Mouse (Mus musculus) heart, adult 2 months (tissue): ENCODE data around the gene Cldn19. TPM values are rescaled to one million over a fixed set of nuclear protein-coding genes. Genes with fewer than 3 reads are reported as not detected.

Source experiments
- DNase-seq, 2 experiments: peaks; one replicate each; pipeline ENCODE4 v3.0.0; 2021
- H3K27ac ChIP-seq: fragments of 200-600 bp; 2 replicates; pipeline ENCODE4 v1.8.1; 2022
- H3K27me3 ChIP-seq: fragments of 200-500 bp; 2 replicates; pipeline ENCODE4 v1.6.1; 2012; ENCODE audit warnings: mild to moderate bottlenecking, low read length, inconsistent platforms, mixed read lengths; ENCODE audit not compliant: control insufficient read depth, insufficient read depth
- H3K36me3 ChIP-seq: fragments of 200-500 bp; 2 replicates; pipeline ENCODE4 v1.6.1; 2012; ENCODE audit warnings: low read length, inconsistent platforms; ENCODE audit not compliant: control insufficient read depth, insufficient read depth
- H3K4me1 ChIP-seq: fragments of 200-500 bp; 2 replicates; pipeline ENCODE4 v1.6.1; 2011; ENCODE audit warnings: low read length; ENCODE audit not compliant: control insufficient read depth, insufficient read depth
- H3K4me3 ChIP-seq: fragments of 200-600 bp; 2 replicates; pipeline ENCODE4 v1.8.1; 2022
- H3K79me2 ChIP-seq: fragments of 200-500 bp; replicated peaks from 2 replicates; pipeline ENCODE4 v1.6.1; 2012; ENCODE audit warnings: mild to moderate bottlenecking, inconsistent platforms, low read length, moderate library complexity, mixed read lengths; ENCODE audit not compliant: control insufficient read depth, insufficient read depth
- H3K9ac ChIP-seq: fragments of 200-500 bp; 2 replicates; pipeline ENCODE4 v1.6.1; 2012; ENCODE audit warnings: low read depth, mild to moderate bottlenecking, control low read depth, inconsistent platforms, low read length, mixed read lengths
- CTCF ChIP-seq: fragments of 200-600 bp; IDR thresholded peaks from 2 replicates; pipeline ENCODE4 v1.8.1; 2022; ENCODE audit warnings: antibody characterized with exemption, mild to moderate bottlenecking, moderate library complexity
- EP300 ChIP-seq: fragments of 200-500 bp; IDR thresholded peaks from 2 replicates; pipeline ENCODE4 v1.6.1; 2011; ENCODE audit warnings: low read depth, low read length, control low read depth; ENCODE audit not compliant: insufficient read depth
- POLR2A ChIP-seq: fragments of 200-500 bp; IDR thresholded peaks from 2 replicates; pipeline ENCODE4 v1.6.1; 2011; ENCODE audit warnings: mild to moderate bottlenecking, low read depth, low read length, control low read depth; ENCODE audit not compliant: insufficient read depth
- WGBS: fragments of 180-500 bp; shearing (Covaris S2); methylation state at CpG from one replicate; pipeline ENCODE4 v1.1.7; 2018; 5-methylcytosine and 5-hydroxymethylcytosine counted together
- intact Hi-C: fragments of 180-260 bp; cut with DNase I; formaldehyde crosslinking; loops from one replicate; pipeline ENCODE4 v1.15.1; 2025
- polyA plus RNA-seq: library from polyadenylated mRNA; depleted of rRNA; stranded (reverse); fragments of >200 nt; gene quantifications from 2 replicates; pipeline ENCODE4 v1.2.3, GENCODE M21; 2012
- total RNA-seq, 2 experiments: library from RNA; stranded (reverse); gene quantifications; 2 replicates each; pipeline ENCODE4 v1.2.3; 2021

The Cldn19 gene
- total and polyA plus RNA-seq, 3 experiments, result 0.37 TPM; not detected in 2

DNA sequence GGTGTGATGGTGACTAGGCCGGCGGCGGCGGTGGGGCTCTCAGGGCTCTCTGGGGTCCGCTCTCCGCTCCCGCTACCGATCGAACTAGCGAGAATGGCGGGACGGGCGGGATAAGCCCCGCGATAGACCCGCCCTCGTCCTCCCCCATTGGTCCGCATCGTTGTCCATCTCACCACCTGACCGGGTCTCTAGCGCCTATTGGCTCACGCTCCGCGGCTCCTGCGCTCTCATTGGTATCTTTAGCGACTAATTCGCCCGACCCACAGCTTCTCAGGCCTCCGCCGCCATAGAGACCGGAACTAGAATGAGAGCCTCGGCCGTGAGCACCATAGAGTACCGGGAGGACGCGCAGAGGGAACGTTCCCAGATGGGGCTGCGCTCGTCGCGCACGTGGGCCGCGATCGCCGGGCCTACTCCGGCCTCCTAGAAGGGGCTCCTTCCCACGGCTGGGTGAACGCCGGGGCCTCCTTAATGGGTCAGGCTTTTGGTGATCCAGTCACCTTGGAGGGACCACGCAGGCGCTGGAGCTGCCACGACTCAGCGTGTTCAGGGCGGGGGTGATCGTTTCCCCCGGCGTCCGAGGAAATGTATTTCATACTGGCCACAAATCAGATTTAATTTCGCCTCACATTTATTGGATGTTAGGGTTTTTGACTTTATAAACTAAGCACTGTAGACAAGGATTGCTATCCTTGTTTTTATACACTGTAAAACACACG, 39.4 kb downstream of the Cldn19 start, which contains the start of gene Ybx1:
TSS of gene Ybx1 (minus strand) at position 190 of the 719 bp plus-strand sequence.
- Histone ChIP-seq H3K79me2 (peaks cover 15% of the 10 kb centered on the region), H3K27me3 (no peaks in the 10 kb centered on the region), H3K9ac (peak within 1 kb of the TSS; percentile 88), H3K4me3 (peak within 1 kb of the TSS; percentile 64), H3K4me1 (peaks cover 5% of the 10 kb centered on the region), H3K27ac (peak within 1 kb of the TSS; percentile 92), H3K36me3 (peaks cover 20% of the 10 kb centered on the region)
- TF ChIP-seq CTCF, result no peak
- TF ChIP-seq POLR2A, result peak; percentile 57; the same call in 1 of the 2 replicates
- TF ChIP-seq EP300, result no peak
- under 1% methylated on average over 61 of the region's 61 CpGs for WGBS
- intact Hi-C loops, result loop anchor here (2.0 kb wide), 2 partner anchors 26 to 48 kb away; partner anchors contain the start of gene Ppih
- peak; percentile 99 to 100 for DNase-seq

DNA sequence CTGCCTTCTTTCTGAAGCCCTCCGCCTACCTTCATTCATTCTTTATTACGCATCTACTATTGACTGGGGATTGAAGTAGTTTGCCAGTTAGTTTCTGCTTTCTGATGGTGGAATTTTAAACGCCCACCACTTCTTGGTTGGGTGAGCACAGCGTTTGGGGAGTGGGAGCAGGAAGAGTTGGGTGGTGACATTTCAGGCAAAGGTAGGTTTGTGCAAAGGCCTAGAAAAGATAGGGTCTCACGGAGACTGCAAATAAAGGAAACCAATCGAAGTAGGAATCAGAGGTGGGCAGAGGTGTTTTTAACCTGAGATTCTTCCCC, 39.9 kb downstream of the Cldn19 start:
- WGBS, result 11% methylated on average over 6 of the region's 6 CpGs
- TF ChIP-seq POLR2A, result no peak
- no peak for TF ChIP-seq EP300
- no peak for TF ChIP-seq CTCF
- no peaks in the 10 kb centered on the region for H3K27me3 ChIP-seq
- peaks cover 13% of the 10 kb centered on the region for H3K79me2 ChIP-seq
- peaks cover 5% of the 10 kb centered on the region for H3K4me1 ChIP-seq
- DNase-seq, result no peak
- H3K36me3 ChIP-seq, result peaks cover 16% of the 10 kb centered on the region
- intact Hi-C loops, result loop anchor here (2.0 kb wide), 2 partner anchors 26 to 48 kb away; partner anchors contain the start of gene Ppih
- H3K9ac ChIP-seq, result peak overlapping the region; percentile 84
- peak overlapping the region; percentile 64 for H3K4me3 ChIP-seq
- H3K27ac ChIP-seq, result peak overlapping the region; percentile 92

DNA sequence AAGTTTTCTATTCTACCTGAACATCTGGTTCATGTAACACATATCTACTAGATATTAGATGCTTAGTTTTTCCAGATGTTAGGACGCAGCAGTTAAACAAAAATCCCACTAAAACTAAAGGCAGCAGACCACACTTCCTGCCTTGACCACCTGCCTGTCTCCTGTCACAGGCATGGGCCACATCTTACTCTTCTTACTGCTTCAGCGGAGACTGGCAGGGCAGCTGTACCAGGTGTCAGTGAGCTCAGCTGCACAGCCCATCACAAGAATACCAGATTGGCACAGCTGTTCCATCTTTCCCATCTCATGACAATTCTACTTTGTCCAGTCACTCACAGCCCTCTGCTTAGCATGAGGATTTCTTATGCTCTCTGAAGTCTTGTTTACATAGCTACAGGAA, 42.1 kb downstream of the Cldn19 start:
- H3K9ac ChIP-seq, result no peak overlapping the region
- H3K4me3 ChIP-seq, result no peak overlapping the region
- intact Hi-C loops, result no loop called here
- no peaks in the 10 kb centered on the region for H3K27me3 ChIP-seq
- DNase-seq, result no peak
- H3K4me1 ChIP-seq, result peaks cover 3% of the 10 kb centered on the region; the same call in 1 of the 2 replicates
- no peak overlapping the region for H3K27ac ChIP-seq
- TF ChIP-seq POLR2A (no peak), EP300 (no peak), CTCF (no peak)
- H3K79me2 ChIP-seq, result peaks cover 7% of the 10 kb centered on the region; the same call in 1 of the 2 replicates
- WGBS, result 66% methylated on average over 2 of the region's 2 CpGs
- H3K36me3 ChIP-seq, result peaks cover 3% of the 10 kb centered on the region; the same call in 1 of the 2 replicates

- H3K9ac ChIP-seq, result no peak overlapping the region
- H3K4me1 ChIP-seq, result no peaks in the 10 kb centered on the region
- no peaks in the 10 kb centered on the region for H3K36me3 ChIP-seq
- no peaks in the 10 kb centered on the region for H3K79me2 ChIP-seq
- no peak for DNase-seq
- TF ChIP-seq POLR2A (no peak), EP300 (no peak), CTCF (no peak)
- intact Hi-C loops, result no loop called here
- H3K27me3 ChIP-seq, result no peaks in the 10 kb centered on the region
- no peak overlapping the region for H3K4me3 ChIP-seq
- 87% methylated on average over 3 of the region's 3 CpGs for WGBS
- H3K27ac ChIP-seq, result no peak overlapping the region
These were observed 45.5 kb downstream of the Cldn19 start for GRCm38 (mm10) chr4:119300761-119301160.

DNA sequence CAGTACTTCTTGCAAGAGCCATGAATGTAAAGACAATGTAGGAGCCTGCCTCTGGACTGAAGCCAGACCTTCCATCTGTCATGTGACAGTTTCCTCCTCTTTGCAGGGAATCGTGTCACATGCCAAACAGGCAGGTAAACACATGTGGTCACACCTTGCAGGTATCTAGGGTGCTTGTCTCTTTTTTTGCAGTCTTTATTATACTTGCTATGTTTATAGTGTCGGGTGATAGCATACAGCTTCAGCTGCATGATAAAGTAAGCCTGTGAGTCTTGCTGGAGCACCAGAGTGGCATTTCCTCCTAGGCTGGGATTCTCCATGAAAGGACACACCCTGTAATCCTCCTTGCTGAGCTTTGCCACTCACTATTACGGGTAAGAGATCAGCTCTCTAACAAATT, 46.6 kb downstream of the Cldn19 start:
- no peaks in the 10 kb centered on the region for H3K4me1 ChIP-seq
- no peak overlapping the region for H3K27ac ChIP-seq
- no peak for DNase-seq
- TF ChIP-seq EP300, result no peak
- TF ChIP-seq POLR2A, result no peak
- TF ChIP-seq CTCF, result no peak
- intact Hi-C loops, result no loop called here
- H3K9ac ChIP-seq, result no peak overlapping the region
- no peak overlapping the region for H3K4me3 ChIP-seq
- no peaks in the 10 kb centered on the region for H3K36me3 ChIP-seq
- H3K79me2 ChIP-seq, result no peaks in the 10 kb centered on the region
- WGBS, result 70% methylated on average over 3 of the region's 3 CpGs
- H3K27me3 ChIP-seq, result no peaks in the 10 kb centered on the region

DNA sequence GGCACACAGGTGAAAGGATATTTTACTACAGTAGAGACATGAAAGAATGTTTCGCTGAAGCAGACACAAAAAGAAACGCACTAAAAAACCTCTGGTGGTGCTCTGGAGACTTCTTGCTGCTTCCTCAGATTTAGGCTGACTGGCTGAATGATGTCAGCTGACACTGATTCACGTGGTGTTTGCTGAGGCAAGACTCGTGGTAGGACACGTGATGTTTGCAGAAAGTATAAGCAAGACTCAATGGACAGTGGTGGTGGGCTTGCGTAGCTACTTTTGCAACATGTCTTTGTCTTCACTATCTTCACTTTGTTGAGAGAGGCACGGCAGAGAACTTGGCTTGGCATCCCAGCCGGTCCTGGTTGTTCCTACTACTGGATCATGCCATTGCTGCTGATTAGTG, 48.1 kb downstream of the Cldn19 start:
- no peak overlapping the region for H3K9ac ChIP-seq
- H3K4me3 ChIP-seq, result no peak overlapping the region
- DNase-seq, result no peak
- 82% methylated on average over 8 of the region's 8 CpGs for WGBS
- H3K27ac ChIP-seq, result no peak overlapping the region
- intact Hi-C loops, result no loop called here
- H3K36me3 ChIP-seq, result no peaks in the 10 kb centered on the region
- H3K27me3 ChIP-seq, result no peaks in the 10 kb centered on the region
- H3K4me1 ChIP-seq, result no peaks in the 10 kb centered on the region
- TF ChIP-seq CTCF, result no peak
- no peaks in the 10 kb centered on the region for H3K79me2 ChIP-seq
